Mouse (Mus musculus): ENCODE data around the gene Farp1. TPM values are rescaled to one million over a fixed set of nuclear protein-coding genes. Genes with fewer than 3 reads are reported as not detected.

The Farp1 gene
- polyA plus RNA-seq, 1 experiment from 2014 or later, result 33.8 TPM

DNA sequence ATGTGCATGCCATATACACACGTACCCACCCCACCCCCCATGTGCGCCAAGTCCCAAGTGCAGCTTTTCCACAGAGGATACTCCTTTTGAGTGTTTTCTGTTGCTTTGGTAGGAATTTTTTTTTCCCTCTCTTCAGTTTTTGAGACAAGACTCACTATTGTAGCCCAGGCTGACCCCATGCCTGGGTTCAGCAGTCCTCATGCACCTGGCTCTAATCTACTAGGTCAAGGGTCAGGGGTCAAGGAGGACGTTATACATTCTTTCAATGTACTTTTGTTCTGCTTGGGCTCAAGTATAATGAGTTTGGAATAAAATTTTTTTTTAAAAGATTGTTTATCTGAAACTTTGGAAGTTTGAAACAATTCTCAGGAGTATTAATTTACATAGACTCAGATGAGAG lies 48.4 kb downstream of the Farp1 start:
- no peak for DNase-seq (ENCODE audit: low spot score)
- 81% methylated on average over 3 of the region's 3 CpGs for WGBS
- no peaks in the 10 kb centered on the region for H3K36me3 ChIP-seq (ENCODE audit: control insufficient read depth, insufficient read depth, low read length)
- H3K4me3 ChIP-seq (ENCODE audit: low read depth, low read length), result no peak overlapping the region
- H3K4me2 ChIP-seq (ENCODE audit: low read depth, low read length, severe bottlenecking), result no peak overlapping the region
- no peak for ATAC-seq (replicated peaks; ENCODE audit: low FRiP score)
- no peaks in the 10 kb centered on the region for H3K4me1 ChIP-seq (replicated peaks; ENCODE audit: control insufficient read depth, insufficient read depth, low read length)
- no peak overlapping the region for H3K9ac ChIP-seq (ENCODE audit: low read length)
- H3K27me3 ChIP-seq (ENCODE audit: control insufficient read depth, insufficient read depth, low read length), result no peaks in the 10 kb centered on the region
- H3K9me3 ChIP-seq (ENCODE audit: control insufficient read depth, low read length), result no peaks in the 10 kb centered on the region
- H3K27ac ChIP-seq (ENCODE audit: low read depth, low read length), result no peak overlapping the region

DNA sequence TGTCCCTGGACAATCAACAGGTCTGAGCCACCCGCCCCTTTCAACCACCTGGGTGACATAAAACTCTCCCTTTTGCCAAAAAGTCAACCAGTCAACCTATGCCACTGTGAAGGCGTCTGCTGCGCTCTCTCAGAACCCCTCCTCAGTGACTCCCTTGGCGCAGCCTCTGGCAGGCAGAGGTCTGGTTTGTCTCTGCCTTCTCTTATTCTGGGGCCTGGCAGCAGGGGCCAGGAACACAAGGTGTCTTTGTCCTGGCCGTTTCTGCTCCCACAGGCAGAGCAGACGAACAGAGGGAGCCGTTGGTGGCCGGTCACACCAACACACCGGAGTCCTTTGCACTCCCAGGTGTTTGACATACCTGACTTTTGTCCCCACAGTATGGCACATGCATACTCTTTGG lies 57.5 kb downstream of the Farp1 start:
- ATAC-seq (replicated peaks; ENCODE audit: low FRiP score) (no peak), DNase-seq (ENCODE audit: low spot score) (no peak)
- Histone ChIP-seq H3K36me3 (ENCODE audit: control insufficient read depth, insufficient read depth, low read length) (peaks cover 4% of the 10 kb centered on the region), H3K27me3 (ENCODE audit: control insufficient read depth, insufficient read depth, low read length) (no peaks in the 10 kb centered on the region), H3K4me1 (replicated peaks; ENCODE audit: control insufficient read depth, insufficient read depth, low read length) (no peaks in the 10 kb centered on the region), H3K4me3 (ENCODE audit: low read depth, low read length) (no peak overlapping the region), H3K9ac (ENCODE audit: low read length) (no peak overlapping the region), H3K4me2 (ENCODE audit: low read depth, low read length, severe bottlenecking) (no peak overlapping the region), H3K9me3 (ENCODE audit: control insufficient read depth, low read length) (no peaks in the 10 kb centered on the region), H3K27ac (ENCODE audit: low read depth, low read length) (no peak overlapping the region)
- WGBS, result 66% methylated on average over 9 of the region's 9 CpGs

- no peak for ATAC-seq (replicated peaks; ENCODE audit: low FRiP score)
- Histone ChIP-seq H3K9me3 (ENCODE audit: control insufficient read depth, low read length) (no peaks in the 10 kb centered on the region), H3K4me3 (ENCODE audit: low read depth, low read length) (no peak overlapping the region), H3K4me2 (ENCODE audit: low read depth, low read length, severe bottlenecking) (no peak overlapping the region), H3K9ac (ENCODE audit: low read length) (no peak overlapping the region), H3K36me3 (ENCODE audit: control insufficient read depth, insufficient read depth, low read length) (peaks cover 4% of the 10 kb centered on the region), H3K27me3 (ENCODE audit: control insufficient read depth, insufficient read depth, low read length) (no peaks in the 10 kb centered on the region), H3K27ac (ENCODE audit: low read depth, low read length) (no peak overlapping the region), H3K4me1 (replicated peaks; ENCODE audit: control insufficient read depth, insufficient read depth, low read length) (no peaks in the 10 kb centered on the region)
- DNase-seq (ENCODE audit: low spot score), result no peak
- WGBS, result 88% methylated on average over 6 of the region's 6 CpGs
These were observed 58.9 kb downstream of the Farp1 start for GRCm38 (mm10) chr14:121093860-121094259.

DNA sequence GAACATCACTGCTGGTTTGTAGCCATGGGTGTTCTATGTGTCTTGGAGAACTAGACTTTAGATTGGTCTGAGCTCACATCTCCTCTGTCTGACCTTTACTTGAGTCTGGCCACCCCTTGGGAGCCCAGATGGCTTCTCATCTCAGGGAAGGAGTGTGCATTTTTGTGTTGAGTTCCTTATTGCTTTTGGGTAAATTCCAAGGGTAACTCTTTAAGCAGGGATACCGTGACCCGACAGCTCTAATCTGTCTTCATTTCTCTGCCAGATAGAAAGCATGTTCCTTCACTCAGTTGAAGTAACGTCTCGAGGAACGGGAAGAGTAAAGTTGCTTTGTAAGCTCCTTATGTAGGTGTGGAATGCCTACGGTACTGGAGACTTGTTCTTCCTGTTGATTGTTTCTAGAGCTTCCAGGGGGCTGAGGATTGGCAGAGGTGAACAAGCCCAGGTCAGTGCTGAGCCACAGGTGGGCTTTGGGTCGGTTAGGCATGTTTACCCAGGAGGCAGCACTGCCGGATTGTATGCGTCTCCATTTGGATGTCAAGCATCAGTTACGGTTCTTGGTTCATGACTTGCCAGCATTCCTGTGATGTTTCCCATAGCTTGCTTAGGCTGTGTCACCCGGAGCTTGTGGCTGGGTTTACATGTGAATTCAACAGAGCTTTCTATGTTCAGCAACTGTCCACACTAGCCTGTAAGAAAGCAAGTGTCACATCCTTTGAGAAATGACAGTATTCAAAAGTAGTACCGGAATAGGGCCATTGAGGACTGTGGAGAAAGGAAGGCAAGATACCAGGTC lies 62.8 kb downstream of the Farp1 start:
- Histone ChIP-seq H3K4me2 (ENCODE audit: low read depth, low read length, severe bottlenecking) (no peak overlapping the region), H3K9ac (ENCODE audit: low read length) (no peak overlapping the region), H3K27ac (ENCODE audit: low read depth, low read length) (no peak overlapping the region), H3K27me3 (ENCODE audit: control insufficient read depth, insufficient read depth, low read length) (no peaks in the 10 kb centered on the region), H3K36me3 (ENCODE audit: control insufficient read depth, insufficient read depth, low read length) (no peaks in the 10 kb centered on the region), H3K9me3 (ENCODE audit: control insufficient read depth, low read length) (no peaks in the 10 kb centered on the region), H3K4me3 (ENCODE audit: low read depth, low read length) (no peak overlapping the region), H3K4me1 (replicated peaks; ENCODE audit: control insufficient read depth, insufficient read depth, low read length) (no peaks in the 10 kb centered on the region)
- ATAC-seq (replicated peaks; ENCODE audit: low FRiP score) (no peak), DNase-seq (ENCODE audit: low spot score) (no peak)
- WGBS, result 85% methylated on average over 12 of the region's 12 CpGs

GRCm38 (mm10) chr14:121099120-121099519 lies 64.1 kb downstream of the Farp1 start:
- no peaks in the 10 kb centered on the region for H3K36me3 ChIP-seq (ENCODE audit: control insufficient read depth, insufficient read depth, low read length)
- no peaks in the 10 kb centered on the region for H3K27me3 ChIP-seq (ENCODE audit: control insufficient read depth, insufficient read depth, low read length)
- H3K4me2 ChIP-seq (ENCODE audit: low read depth, low read length, severe bottlenecking), result no peak overlapping the region
- H3K9me3 ChIP-seq (ENCODE audit: control insufficient read depth, low read length), result no peaks in the 10 kb centered on the region
- H3K4me1 ChIP-seq (replicated peaks; ENCODE audit: control insufficient read depth, insufficient read depth, low read length), result no peaks in the 10 kb centered on the region
- no peak overlapping the region for H3K9ac ChIP-seq (ENCODE audit: low read length)
- ATAC-seq (replicated peaks; ENCODE audit: low FRiP score) (no peak), DNase-seq (ENCODE audit: low spot score) (no peak)
- no peak overlapping the region for H3K27ac ChIP-seq (ENCODE audit: low read depth, low read length)
- 91% methylated on average over 8 of the region's 8 CpGs for WGBS
- H3K4me3 ChIP-seq (ENCODE audit: low read depth, low read length), result no peak overlapping the region

GRCm38 (mm10) chr14:121099876-121100275 lies 64.9 kb downstream of the Farp1 start:
- no peaks in the 10 kb centered on the region for H3K9me3 ChIP-seq (ENCODE audit: control insufficient read depth, low read length)
- no peak for DNase-seq (ENCODE audit: low spot score)
- 71% methylated on average over 2 of the region's 2 CpGs for WGBS
- H3K9ac ChIP-seq (ENCODE audit: low read length), result no peak overlapping the region
- no peak overlapping the region for H3K4me3 ChIP-seq (ENCODE audit: low read depth, low read length)
- H3K4me2 ChIP-seq (ENCODE audit: low read depth, low read length, severe bottlenecking), result no peak overlapping the region
- ATAC-seq (replicated peaks; ENCODE audit: low FRiP score), result no peak
- H3K27ac ChIP-seq (ENCODE audit: low read depth, low read length), result no peak overlapping the region
- no peaks in the 10 kb centered on the region for H3K27me3 ChIP-seq (ENCODE audit: control insufficient read depth, insufficient read depth, low read length)
- no peaks in the 10 kb centered on the region for H3K4me1 ChIP-seq (replicated peaks; ENCODE audit: control insufficient read depth, insufficient read depth, low read length)
- H3K36me3 ChIP-seq (ENCODE audit: control insufficient read depth, insufficient read depth, low read length), result no peaks in the 10 kb centered on the region

DNA sequence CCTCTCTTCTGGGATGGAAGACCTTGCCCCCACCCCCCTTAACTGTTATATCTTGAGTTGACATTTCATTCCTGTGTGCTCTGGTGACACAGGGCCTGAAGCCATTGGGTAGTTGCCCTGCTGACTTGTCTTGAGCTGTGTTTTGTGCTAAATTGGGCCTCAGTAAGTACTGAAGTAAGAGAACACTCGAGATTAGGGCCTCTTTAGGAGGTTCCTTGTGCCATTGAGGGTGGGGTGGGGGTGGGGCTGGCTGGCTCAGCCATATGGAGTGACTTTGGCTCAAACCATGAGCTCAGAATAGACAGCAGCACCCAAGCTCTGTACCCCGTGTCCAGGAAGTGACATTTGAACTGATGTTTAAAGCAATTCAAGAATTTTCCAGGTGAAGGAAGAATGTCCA lies 65.8 kb downstream of the Farp1 start:
- 54% methylated on average over 2 of the region's 2 CpGs for WGBS
- H3K27ac ChIP-seq (ENCODE audit: low read depth, low read length), result no peak overlapping the region
- no peak for ATAC-seq (replicated peaks; ENCODE audit: low FRiP score)
- no peaks in the 10 kb centered on the region for H3K27me3 ChIP-seq (ENCODE audit: control insufficient read depth, insufficient read depth, low read length)
- peaks cover under 1% of the 10 kb centered on the region; the same call in 1 of the 2 replicates for H3K4me1 ChIP-seq (replicated peaks; ENCODE audit: control insufficient read depth, insufficient read depth, low read length)
- DNase-seq (ENCODE audit: low spot score), result no peak
- no peak overlapping the region for H3K4me3 ChIP-seq (ENCODE audit: low read depth, low read length)
- no peaks in the 10 kb centered on the region for H3K36me3 ChIP-seq (ENCODE audit: control insufficient read depth, insufficient read depth, low read length)
- H3K4me2 ChIP-seq (ENCODE audit: low read depth, low read length, severe bottlenecking), result no peak overlapping the region
- no peak overlapping the region for H3K9ac ChIP-seq (ENCODE audit: low read length)
- no peaks in the 10 kb centered on the region for H3K9me3 ChIP-seq (ENCODE audit: control insufficient read depth, low read length)

- H3K4me3 ChIP-seq (ENCODE audit: low read depth, low read length), result no peak overlapping the region
- ATAC-seq (replicated peaks; ENCODE audit: low FRiP score), result no peak
- no peak for DNase-seq (ENCODE audit: low spot score)
- WGBS, result 88% methylated on average over 5 of the region's 5 CpGs
- no peak overlapping the region for H3K27ac ChIP-seq (ENCODE audit: low read depth, low read length)
- H3K9ac ChIP-seq (ENCODE audit: low read length), result no peak overlapping the region
- no peaks in the 10 kb centered on the region for H3K27me3 ChIP-seq (ENCODE audit: control insufficient read depth, insufficient read depth, low read length)
- no peaks in the 10 kb centered on the region for H3K36me3 ChIP-seq (ENCODE audit: control insufficient read depth, insufficient read depth, low read length)
- H3K4me2 ChIP-seq (ENCODE audit: low read depth, low read length, severe bottlenecking), result no peak overlapping the region
- H3K9me3 ChIP-seq (ENCODE audit: control insufficient read depth, low read length), result no peaks in the 10 kb centered on the region
- peaks cover 5% of the 10 kb centered on the region; the same call in 1 of the 2 replicates for H3K4me1 ChIP-seq (replicated peaks; ENCODE audit: control insufficient read depth, insufficient read depth, low read length)
These were observed 66.5 kb downstream of the Farp1 start for GRCm38 (mm10) chr14:121101531-121101930.

- H3K27ac ChIP-seq (ENCODE audit: low read depth, low read length), result no peak overlapping the region
- H3K9ac ChIP-seq (ENCODE audit: low read length), result no peak overlapping the region
- WGBS, result 76% methylated on average over 5 of the region's 5 CpGs
- H3K4me2 ChIP-seq (ENCODE audit: low read depth, low read length, severe bottlenecking), result no peak overlapping the region
- H3K36me3 ChIP-seq (ENCODE audit: control insufficient read depth, insufficient read depth, low read length), result no peaks in the 10 kb centered on the region
- no peaks in the 10 kb centered on the region for H3K27me3 ChIP-seq (ENCODE audit: control insufficient read depth, insufficient read depth, low read length)
- peaks cover 7% of the 10 kb centered on the region; the same call in 1 of the 2 replicates for H3K4me1 ChIP-seq (replicated peaks; ENCODE audit: control insufficient read depth, insufficient read depth, low read length)
- DNase-seq (ENCODE audit: low spot score), result no peak
- H3K4me3 ChIP-seq (ENCODE audit: low read depth, low read length), result no peak overlapping the region
- no peaks in the 10 kb centered on the region for H3K9me3 ChIP-seq (ENCODE audit: control insufficient read depth, low read length)
- ATAC-seq (replicated peaks; ENCODE audit: low FRiP score), result no peak
These were observed 67.6 kb downstream of the Farp1 start for GRCm38 (mm10) chr14:121102599-121102998.

All from forebrain, embryonic 11.5 days (tissue).